Mouse (Mus musculus): Measurements from ENCODE around the gene Fgfr2.

Fgfr2 gene

DNA sequence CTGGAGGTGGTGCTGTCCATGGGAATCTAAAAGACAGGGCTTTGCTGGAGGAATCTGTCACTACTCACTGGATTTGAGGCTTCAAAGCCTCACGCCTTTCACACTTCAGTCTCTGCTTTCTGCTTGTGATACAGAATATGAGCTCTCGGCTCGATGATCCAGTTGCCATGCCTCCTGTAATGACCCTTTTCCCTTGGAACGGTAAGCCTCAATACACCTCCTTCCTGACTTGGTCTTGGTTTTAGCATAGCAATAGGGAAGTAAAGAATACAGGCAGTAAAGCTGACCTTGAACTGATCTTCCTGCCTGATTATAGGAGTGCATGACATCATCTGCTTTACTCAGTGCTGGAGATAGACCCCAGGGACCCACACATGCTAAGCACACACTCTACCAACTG lies 1017.8 kb downstream of the Fgfr2 start:
- no peak for DNase-seq (ENCODE audit: low read depth, low spot score)

DNA sequence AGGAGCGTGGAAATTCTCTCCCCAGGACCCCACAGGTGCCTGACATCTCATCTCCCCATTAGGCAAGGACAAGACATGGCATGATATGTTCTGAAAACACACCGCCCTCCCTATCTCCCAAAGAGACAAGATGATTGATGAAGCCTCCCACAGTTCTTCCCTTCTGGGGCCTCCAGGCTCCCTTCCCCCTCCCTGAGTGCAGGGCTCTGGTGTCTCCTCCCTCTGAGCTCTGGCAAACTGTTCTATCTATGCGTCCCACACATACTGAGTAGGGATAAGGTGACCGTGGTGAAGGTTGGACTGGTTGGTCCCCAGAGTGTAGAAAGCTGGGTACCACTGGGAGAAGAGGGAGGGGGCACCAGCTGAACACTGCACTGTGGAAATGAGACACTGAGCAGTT lies 1024.7 kb downstream of the Fgfr2 start:
- DNase-seq (ENCODE audit: low read depth, low spot score): no peak

DNA sequence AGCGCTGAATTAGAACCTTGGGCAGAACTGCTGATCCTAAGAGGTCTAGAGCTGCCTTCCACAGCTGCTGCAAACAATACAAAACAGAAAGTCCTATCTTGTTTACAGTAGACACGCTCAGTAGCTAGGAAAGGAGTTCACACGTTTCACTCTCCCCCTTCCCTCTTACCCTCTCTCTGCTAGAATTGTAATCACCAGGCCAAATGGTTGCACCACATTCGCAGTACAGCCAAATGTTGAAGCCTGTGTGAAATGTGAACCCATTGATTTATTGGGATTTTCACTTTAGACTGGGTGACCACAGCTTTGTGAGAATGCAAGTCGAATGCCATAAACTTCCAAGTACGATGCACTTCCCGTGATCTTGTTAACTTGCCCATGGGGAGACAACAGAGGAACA lies 1028.5 kb downstream of the Fgfr2 start:
- DNase-seq (ENCODE audit: low read depth, low spot score): no peak

DNA sequence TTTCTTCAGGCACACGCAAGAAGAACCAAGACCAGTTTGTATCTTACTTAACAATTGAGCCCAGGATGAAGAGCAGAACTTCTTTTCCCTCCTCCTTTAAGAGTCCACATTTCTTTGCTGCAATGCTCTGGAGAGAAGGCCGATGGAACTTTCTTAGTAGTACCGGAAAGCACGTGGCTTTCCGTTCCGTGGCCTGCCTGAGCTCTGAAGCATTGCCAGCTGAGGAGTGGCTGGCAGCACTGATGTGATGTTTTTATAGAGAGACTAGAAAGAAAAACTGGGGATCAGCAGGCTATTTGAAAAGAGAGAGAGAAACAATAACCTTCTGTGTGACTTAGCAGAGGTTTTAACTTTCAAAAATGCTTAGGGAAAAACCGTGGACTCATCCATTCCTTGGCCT lies 1031.6 kb downstream of the Fgfr2 start:
- no peak for DNase-seq (ENCODE audit: low read depth, low spot score)

DNA sequence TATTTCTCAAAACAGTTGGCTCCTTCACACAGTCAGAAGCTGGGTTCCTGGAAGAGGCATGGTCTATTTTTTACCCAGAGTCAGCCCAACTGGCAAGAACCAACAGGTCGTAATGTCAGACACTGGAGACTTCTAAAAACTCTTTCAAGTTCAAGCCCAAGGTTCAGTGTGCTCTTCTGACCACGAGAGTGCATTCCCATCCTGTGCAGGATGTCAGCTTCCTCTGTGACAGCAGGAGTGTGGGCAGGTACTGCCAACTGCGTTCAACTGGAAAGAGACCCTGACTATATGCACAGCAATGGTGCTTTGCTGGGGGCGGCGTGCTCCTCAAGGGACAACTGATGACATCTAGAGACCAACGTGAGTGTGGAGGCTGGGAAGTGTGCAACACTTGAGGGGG lies 1034.5 kb downstream of the Fgfr2 start:
- no peak for DNase-seq (ENCODE audit: low read depth, low spot score)

DNA sequence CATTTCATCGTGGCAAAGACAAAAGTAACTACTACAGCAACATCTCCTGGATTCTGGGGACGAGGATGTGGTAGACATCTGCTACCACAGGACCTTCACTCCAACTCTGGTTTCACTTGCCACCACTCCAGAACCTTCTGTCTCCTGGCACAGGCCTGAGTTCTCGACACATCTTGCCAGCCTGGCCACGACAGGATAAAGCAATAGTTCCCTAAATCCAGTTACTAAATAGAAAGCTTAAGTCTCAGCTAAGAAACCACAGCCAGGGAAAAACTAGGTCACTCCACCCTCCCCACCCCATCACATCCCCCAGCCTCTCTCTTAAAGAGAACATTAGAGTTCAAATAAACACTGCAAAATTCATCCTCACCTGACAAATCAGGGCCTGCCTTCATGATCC lies 1035.0 kb downstream of the Fgfr2 start:
- no peak for DNase-seq (ENCODE audit: low read depth, low spot score)

DNA sequence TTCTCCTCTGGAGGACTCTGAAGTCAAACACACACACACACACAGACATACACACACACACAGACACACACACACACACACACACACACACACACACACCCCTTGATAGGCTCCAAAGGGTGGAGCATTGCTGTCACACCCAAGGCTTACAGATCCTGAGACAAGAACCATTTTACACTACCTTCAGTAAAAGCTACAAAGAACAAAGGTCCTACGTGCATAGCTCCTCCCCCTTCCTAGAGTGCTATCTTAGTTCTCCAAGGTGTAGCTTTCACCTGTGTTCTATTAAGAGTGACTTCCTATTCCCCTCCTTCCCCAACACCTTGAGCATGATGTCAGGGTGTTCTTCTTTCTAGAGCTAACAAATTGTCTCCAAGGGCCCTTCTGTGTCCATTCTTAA lies 1047.3 kb downstream of the Fgfr2 start:
- DNase-seq (ENCODE audit: low read depth, low spot score): no peak

DNA sequence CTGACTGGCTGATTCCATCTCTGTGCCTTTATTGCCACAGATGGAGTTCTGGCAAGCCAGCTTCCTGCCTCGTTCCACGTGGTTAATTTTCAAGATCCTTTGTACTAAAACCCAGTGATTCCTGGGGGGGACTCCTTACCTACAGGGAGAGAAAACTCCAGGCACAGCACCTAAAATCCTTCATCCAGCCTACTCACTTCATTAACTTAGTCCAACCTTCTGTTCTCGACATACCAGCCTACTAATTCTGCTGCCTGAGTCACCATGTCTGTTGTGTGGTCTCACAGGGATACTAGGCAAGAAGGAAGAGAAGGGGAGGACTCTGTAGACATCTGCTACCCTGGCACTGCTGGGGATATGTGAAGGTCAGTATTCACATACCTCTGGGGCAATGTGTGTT lies 1048.6 kb downstream of the Fgfr2 start:
- DNase-seq (ENCODE audit: low read depth, low spot score): no peak

DNA sequence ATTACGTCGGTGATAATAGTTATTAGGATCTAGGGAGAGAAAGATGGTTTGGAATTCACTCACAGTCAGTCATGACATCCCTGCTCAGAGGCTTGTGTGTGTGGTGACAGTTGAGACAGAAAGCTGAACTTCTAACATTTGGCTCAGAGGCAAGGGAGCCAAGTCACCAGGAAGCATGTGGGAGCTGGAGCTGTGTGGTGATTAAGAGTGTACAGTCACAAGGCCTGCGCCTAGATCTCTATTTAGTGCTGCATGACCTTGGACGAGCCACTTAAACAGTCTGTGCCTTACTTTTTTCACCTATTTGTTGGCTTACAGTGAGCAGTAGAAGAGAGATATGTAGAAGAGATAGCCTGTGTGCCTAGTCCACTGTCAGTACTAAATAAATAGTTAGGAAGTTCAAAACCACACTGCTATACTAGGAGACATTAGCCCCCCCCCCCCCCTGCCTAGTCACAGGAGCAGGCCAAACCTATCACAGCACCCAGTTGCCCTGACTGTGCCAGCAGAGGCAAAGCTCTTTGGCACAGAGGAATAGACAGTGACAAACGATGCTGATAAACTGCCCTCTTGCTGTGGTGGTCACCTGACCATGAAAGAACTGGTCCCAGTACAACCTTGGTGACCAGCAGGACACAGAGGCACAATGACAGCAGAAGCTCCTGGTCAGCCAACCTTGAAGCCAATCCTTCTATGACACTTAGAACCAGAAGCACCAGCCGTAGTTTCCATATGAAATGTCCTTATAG lies 1052.1 kb downstream of the Fgfr2 start:
- no peak for DNase-seq (ENCODE audit: low read depth, low spot score)

DNA sequence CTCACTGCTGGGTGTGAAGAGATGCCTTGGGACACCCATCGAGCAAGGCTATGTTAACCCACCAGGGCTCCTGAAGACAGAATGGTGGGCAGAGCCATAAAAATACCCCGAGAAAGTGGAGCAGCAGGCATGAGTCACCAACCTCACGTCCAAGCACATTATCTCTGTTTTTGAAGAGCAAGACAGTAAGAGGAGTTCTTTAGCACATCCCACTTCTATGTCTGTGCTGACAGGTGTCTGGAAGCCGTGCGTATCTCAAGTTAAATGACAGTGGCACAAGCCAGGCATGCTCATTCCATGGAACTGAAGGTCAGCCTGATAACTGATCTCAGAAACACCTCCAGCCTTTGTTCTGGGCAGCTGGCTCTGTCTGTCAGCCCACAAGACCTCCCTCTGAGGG lies 1055.2 kb downstream of the Fgfr2 start:
- DNase-seq (ENCODE audit: low read depth, low spot score): no peak

DNA sequence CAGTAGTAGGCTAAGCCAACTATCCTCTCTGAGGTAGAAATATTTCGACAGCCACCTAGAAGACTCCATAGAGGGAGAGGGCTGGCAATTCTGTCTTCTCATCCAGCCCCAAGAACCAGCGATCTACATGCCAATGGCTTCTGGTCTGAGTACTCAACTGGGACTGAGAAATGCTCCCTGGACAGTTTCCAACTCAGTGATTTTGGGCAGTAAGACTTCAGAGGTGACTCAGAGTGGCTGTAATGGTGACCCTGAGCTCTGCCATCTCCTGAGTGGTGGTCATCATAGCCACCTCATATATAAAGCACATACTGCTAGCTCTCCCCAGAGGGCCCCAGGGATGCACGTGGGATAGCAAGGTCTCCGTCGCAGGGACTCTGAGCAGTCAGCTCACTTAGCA lies 1055.6 kb downstream of the Fgfr2 start:
- DNase-seq (ENCODE audit: low read depth, low spot score): no peak

DNA sequence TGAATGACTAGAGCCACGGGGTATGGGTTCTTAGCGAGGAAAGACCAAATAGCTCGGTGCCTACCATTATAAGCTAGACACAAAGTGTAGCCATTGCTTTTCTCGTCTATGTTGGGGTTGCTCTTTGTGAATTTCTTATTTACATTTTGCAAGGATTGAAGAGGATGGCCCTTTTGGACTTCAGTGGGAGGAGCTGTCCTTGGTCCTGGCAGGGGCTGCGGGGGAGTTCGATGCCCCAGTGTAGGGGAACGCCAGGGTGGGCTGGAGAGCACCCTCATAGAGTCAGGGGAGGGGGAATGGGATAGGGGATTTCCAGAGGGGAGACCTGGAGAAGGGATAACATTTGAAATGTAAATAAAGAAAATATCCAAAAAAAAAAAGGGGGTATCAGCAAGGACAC lies 1063.0 kb downstream of the Fgfr2 start:
- DNase-seq (ENCODE audit: low read depth, low spot score): no peak

DNA sequence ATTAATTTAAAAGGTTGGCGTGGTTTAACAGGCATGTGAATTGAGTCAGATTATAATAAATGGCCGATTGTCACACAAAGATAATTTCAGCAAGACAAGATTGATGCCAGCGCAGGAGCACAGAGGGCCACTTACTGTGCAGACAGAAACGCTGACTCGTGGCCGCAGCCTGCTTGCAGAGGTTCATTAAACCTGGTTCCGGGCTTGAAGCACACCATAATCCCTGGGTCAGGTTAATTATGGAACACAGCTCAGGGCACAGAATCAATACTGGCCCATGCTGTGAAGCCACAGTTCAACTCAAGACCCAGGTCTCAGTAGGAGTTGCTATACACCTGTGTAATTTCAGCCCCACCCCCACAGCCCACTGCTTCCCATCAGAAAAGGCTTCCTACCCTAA lies 1066.6 kb downstream of the Fgfr2 start:
- no peak for DNase-seq (ENCODE audit: low read depth, low spot score)

DNA sequence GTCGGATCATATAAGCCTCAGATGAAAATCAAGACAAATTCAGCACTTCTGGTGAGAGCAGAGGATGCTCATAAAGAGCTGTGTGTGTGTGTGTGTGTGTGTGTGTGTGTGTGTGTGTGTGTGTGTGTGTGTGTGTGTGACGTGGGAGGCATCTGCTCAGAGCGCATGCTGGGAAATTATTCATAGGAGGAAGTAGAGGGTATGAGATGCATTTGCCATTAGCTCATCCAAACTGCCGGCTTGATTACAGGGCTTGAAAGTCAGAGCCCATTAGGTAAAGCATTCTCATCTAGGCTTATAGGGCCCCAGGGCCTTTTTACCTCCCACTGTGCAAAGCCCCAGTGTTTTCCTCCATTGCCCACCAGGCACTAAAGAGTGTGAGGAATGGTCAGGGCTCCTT lies 1076.5 kb downstream of the Fgfr2 start:
- no peak for DNase-seq (ENCODE audit: low read depth, low spot score)

DNA sequence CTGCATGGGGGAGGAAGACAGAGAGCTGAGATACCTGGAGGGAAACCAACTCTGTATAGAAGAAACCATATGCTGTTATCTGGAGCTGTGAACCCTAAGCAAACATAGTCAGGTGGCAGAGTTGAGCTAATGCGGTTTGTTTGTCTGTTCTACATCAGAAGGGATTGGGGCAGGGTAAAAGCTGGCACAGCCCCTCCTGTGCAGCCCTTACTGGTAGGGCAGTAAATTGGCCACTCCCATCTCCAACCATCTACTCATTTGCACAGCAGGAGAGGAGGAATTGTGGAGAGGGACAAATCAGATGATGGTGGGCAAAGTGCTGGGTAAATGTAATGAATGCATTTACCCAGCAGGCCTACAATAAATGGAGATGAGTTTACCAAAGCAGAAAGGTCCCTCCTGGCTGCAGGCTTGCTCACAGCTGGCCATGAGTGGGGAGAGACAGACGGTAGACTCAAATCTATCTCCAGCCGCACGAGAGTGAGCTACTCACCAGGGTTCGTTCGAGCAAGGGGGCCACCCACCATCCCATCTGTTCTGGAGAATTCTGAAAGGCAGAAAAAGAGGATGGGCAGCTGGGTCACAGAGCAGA lies 1091.1 kb downstream of the Fgfr2 start:
- DNase-seq (ENCODE audit: low read depth, low spot score): no peak

DNA sequence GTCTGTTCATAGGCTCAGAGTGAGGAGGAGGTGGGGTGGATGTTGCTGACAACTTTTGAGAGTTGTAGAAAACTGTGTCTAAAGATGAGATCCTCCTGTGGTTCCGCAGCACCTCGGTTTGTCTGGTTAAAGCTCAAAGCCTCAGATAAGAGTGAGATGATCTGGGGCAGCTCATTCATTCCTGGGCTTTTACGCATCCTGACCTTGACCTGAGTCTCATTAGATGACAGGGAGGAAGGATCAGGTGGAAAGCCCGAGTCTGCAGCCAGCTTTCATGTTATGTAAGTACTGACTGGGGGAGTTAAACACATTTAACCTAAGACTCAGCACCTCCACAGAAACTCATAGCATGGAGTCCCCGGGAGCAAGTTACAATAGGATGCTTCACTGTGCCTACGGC lies 1096.5 kb downstream of the Fgfr2 start:
- no peak for DNase-seq (ENCODE audit: low read depth, low spot score)

DNA sequence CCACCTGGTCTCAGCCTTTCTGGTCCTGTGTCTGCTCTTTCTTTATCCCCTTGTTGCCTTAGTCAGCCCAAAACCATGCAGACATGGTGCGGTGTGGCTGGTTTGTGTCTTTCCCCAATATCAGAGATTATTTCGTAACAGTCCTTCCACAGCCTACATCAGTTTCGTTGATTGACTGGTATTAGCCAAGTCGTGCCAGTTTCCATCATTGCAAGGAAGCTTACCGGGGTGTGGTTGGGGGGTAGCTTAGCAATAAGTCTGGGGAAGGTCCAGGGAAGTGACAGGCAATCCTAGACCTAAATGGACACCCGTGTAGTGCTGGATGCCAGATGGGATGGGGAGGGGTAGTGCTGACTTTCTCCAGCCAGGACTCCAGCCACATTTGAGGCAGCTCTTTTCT lies 1097.6 kb downstream of the Fgfr2 start:
- no peak for DNase-seq (ENCODE audit: low read depth, low spot score)

DNA sequence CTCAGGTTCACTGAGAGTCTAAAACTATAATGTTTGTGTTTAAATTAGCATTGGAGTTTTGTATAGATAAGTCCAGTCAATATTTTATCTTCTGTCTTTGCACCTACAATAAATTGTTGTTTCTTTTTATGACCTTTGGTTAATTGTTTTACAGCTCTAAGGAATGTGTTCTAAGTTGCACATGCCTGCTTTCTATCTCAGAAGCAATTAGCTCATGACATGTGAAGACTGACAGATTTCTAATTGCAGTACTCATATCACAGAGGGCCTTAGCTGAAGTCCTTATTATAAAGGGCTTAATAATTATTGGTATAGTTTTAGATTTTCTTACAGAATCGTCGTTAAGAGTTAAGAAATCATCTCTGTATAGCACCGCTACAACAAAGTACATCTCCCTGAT lies 1107.2 kb downstream of the Fgfr2 start:
- no peak for DNase-seq (ENCODE audit: low read depth, low spot score)

DNA sequence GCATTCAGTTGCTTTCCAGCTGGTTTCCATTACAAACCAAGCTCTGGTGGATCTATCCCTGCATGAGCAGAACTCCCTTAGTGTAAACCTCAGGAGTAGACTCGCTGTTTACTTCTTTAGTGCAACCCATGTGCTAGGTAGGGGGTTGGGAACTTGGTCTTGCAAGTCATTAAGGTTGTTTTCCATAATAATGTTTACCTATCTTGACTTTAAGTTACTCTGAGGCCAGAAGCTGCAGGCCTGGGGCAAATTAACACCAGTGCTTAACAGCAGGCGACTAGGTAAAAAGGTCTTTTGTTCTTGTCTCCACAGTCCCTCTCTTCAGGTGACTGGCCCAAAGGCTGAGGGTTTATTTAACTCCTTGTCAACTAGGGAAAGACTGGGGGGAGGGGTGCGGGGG lies 1108.0 kb downstream of the Fgfr2 start:
- DNase-seq (ENCODE audit: low read depth, low spot score): no peak

DNA sequence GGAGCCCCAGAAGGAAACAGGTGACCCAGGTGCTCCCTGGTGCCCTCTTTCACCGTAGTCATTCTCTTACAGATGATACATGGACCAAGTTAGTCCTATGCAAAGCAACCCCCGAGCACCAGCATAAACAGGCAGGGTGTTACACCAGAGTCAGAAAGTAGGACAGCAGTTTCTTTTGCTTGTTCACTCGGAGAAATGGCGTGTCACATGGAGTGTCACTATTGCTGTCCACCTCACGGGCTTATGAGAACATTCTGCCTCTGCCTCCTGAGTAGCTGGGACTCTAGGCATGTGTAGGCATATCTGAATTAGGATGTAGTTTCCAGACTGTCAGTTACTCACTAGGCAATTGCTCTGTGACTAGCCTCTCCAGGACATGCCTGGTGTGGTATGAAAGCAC lies 1109.2 kb downstream of the Fgfr2 start:
- DNase-seq (ENCODE audit: low read depth, low spot score): no peak

DNA sequence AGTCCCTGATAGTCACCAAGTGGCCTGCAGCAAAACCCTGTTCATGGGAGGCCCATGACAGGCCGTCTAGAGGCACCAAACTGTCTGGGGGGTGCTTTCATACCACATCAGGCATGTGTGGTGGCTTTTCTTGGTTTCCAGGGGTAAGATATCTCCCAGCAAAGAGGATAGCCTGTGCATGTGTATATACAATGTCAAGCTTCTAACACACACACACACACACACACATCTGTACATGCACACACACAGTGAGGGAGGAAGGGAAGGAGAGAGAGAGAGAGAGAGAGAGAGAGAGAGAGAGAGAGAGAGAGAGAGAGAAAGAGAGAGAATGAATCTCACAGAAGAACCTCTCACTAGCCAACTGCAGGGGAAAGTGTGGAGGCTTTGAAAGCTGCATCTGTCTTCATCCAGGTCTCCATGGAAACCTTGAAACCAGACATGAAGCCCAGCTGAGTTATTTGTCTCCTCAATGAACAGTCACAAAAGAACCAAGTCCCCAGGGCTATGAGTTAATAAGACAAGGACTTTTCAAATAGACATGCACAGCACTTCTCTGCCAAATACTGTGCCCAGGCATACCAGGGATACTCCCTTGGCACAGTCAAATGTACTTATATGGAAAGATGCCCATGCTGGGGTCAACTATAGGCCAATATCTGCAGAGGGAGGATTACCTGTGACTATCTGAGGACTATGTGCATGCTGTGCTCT lies 1110.0 kb downstream of the Fgfr2 start:
- peak; percentile 74 for DNase-seq (ENCODE audit: low read depth, low spot score)

DNA sequence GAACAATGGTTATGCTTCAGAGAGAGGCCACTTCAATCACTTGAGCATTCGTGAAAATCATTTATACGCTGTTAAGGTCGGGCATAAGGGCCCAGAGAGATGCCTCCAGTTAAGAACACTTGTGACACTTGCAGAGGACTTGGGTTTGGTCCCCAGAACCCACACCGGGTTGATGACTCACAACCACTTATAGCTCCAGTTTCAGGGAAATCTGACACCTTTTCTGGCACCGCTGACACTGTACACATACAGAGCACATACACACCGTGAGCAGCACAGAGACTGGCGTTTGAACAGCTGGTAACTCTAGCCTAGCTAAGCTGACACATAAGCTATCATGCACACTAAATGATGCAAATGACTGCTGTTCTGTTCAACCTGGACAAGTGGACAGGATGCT lies 1114.1 kb downstream of the Fgfr2 start:
- no peak for DNase-seq (ENCODE audit: low read depth, low spot score)

DNA sequence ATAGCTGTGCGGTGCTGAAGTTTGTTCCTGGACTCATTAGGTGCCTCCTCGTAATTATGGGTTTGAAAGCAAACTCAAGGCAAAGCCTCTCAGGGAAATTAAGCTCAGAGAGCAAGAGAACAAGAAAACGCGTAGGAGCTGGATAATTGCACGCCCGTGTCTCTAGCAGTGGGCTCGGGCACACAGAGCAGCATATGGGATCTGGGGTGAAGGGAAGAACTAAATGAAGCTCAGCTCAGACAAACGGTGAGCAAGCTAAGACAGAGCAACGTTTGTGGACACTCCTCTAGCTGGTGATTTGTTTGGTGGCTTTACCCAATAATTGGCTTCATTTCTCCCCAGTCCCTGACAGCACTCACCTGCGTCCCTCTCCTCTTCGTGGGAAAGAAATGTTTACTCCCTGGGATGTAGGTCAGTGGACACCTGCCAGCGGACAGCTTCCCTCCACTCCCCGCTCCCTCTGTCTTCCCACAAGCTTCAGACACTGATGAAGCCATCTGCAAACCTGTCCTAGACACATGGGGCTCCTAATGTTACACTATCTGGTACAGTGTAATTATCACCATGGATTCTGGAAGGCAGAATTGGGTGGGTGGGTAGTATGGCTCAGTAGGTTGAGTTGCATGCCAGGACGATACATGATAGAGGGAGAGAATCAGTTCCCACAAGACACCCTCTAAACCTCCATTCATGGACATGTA lies 1117.0 kb downstream of the Fgfr2 start:
- no peak for DNase-seq (ENCODE audit: low read depth, low spot score)
